Mouse (Mus musculus): ENCODE data around the gene Mki67.

DNA sequence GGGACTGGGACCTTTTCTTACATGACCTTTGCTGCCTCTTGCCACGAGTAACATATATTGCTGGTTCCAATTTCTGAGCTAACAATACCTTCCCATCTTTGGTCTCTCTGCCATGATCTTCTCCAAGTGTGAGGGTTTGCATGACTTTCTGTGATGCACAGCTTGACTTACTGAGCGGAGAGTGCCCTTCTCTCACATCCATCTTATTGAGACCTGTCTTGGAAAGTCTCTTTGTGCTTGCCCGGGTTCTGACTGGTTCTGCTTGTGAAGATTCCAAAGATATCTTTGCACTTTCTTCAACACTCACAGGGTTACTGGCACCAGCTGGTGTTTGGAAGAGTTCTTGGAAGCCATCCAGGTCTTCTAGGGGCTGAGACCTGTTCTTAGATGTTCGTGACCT is 20.0 kb downstream of the Mki67 start:
- TF ChIP-seq CTCF (IDR thresholded peaks at IDR 0.05; ENCODE audit: low read depth), result no peak
- TF ChIP-seq EP300 (optimal IDR thresholded peaks at IDR 0.05), result no peak

All from stomach, postnatal 0 days (tissue).